ENCODE assay signal across 30 mouse cellular contexts in genomic region chr4:64269117-64269516, GRCm38 (mm10).
DNase-seq lines count a peak whose midpoint lies in the region; ATAC-seq lines count a peak whose summit lies in the region.
"Had no signal": no experiment of that assay in that cellular context is flagged by ENCODE, and none has a peak within 500 bp of the region (broad histone marks: within the 10 kb centered on the region; RNA-seq: fewer than 3 reads in every experiment).

No protein-coding gene starts in this region.

- intact Hi-C loops in left cerebral cortex, postnatal 25 days (cut with DNase I), result no loop called here

- H3K4me3 ChIP-seq in embryonic facial prominence, embryonic 13.5 days, result no peak overlapping the region
- H3K4me3 ChIP-seq in embryonic facial prominence, embryonic 10.5 days, result no peak overlapping the region
- H3K4me3 ChIP-seq in kidney, embryonic 16.5 days (ENCODE audit: low read length), result no peak overlapping the region
- H3K4me3 ChIP-seq in embryonic facial prominence, embryonic 14.5 days (ENCODE audit: low read depth, low read length), result no peak overlapping the region
- no peak overlapping the region for H3K4me3 ChIP-seq in limb, embryonic 15.5 days
- H3K4me3 ChIP-seq in forebrain, embryonic 15.5 days, result no peak overlapping the region
- H3K4me3 ChIP-seq: embryonic facial prominence, embryonic 15.5 days; forebrain, embryonic 10.5 days; gastrocnemius, adult 2 months; heart, embryonic 15.5 days; hindbrain, embryonic 15.5 days; liver, embryonic 13.5 days; megakaryocyte, embryonic 14.5 days; midbrain, embryonic 12.5 days; neural tube, embryonic 13.5 days had no signal

- 83% methylated on average over 2 of the region's 2 CpGs for WGBS in embryonic facial prominence, embryonic 13.5 days
- WGBS in embryonic facial prominence, embryonic 10.5 days, result 84% methylated on average over 2 of the region's 2 CpGs
- WGBS in kidney, embryonic 16.5 days, result 70% methylated on average over 2 of the region's 2 CpGs
- 60% methylated on average over 2 of the region's 2 CpGs for WGBS in embryonic facial prominence, embryonic 14.5 days
- 58% methylated on average over 2 of the region's 2 CpGs for WGBS in limb, embryonic 15.5 days
- 90% methylated on average over 2 of the region's 2 CpGs for WGBS in forebrain, embryonic 15.5 days

- DNase-seq in embryonic facial prominence, embryonic 10.5 days (ENCODE audit: low spot score), result no peak
- DNase-seq in kidney, postnatal 36 days, result no peak
- peak; percentile 31 for DNase-seq in embryonic facial prominence, embryonic 14.5 days (ENCODE audit: low spot score)
- no peak for DNase-seq in left cerebral cortex, postnatal 25 days (ENCODE audit: low spot score in 2 of 2)
- DNase-seq: adrenal gland, postnatal 25 days; cerebellum, adult 11-12 months; cerebellum, adult 9-11 months; gastrocnemius, adult 2 months; heart, postnatal 4 days; kidney, adult 11 months; kidney, postnatal 25 days; liver, embryonic 13.5 days; lung, adult 18-20 months; lung, postnatal 4 days; thymus, postnatal 14 days had no signal

- H3K27ac ChIP-seq in embryonic facial prominence, embryonic 13.5 days, result 0 out of 2 replicates have a peak overlapping the region, but pooled peaks have one; percentile 1
- no peak overlapping the region for H3K27ac ChIP-seq in embryonic facial prominence, embryonic 10.5 days (replicated peaks)
- H3K27ac ChIP-seq in kidney, embryonic 16.5 days (ENCODE audit: low read length), result peak overlapping the region; percentile 54
- H3K27ac ChIP-seq in embryonic facial prominence, embryonic 14.5 days (replicated peaks; ENCODE audit: low read depth, low read length), result peak overlapping the region; percentile 80
- H3K27ac ChIP-seq in limb, embryonic 15.5 days, result peak overlapping the region; percentile 86
- no peak overlapping the region for H3K27ac ChIP-seq in forebrain, embryonic 15.5 days (replicated peaks)
- H3K27ac ChIP-seq: forebrain, embryonic 10.5 days; gastrocnemius, adult 2 months; heart, embryonic 15.5 days; hindbrain, embryonic 15.5 days; liver, embryonic 13.5 days; midbrain, embryonic 12.5 days; neural tube, embryonic 13.5 days had no signal

- no peak overlapping the region for H3K9ac ChIP-seq in embryonic facial prominence, embryonic 13.5 days
- H3K9ac ChIP-seq in kidney, embryonic 16.5 days (replicated peaks; ENCODE audit: low read length), result no peak overlapping the region
- H3K9ac ChIP-seq in embryonic facial prominence, embryonic 14.5 days (ENCODE audit: low read depth, low read length), result no peak overlapping the region
- no peak overlapping the region for H3K9ac ChIP-seq in limb, embryonic 15.5 days
- no peak overlapping the region for H3K9ac ChIP-seq in forebrain, embryonic 15.5 days (replicated peaks)
- H3K9ac ChIP-seq: embryonic facial prominence, embryonic 15.5 days; heart, embryonic 15.5 days; hindbrain, embryonic 15.5 days; liver, embryonic 13.5 days; midbrain, embryonic 12.5 days; neural tube, embryonic 13.5 days had no signal

- H3K27me3 ChIP-seq in embryonic facial prominence, embryonic 13.5 days, result no peaks in the 10 kb centered on the region
- no peaks in the 10 kb centered on the region for H3K27me3 ChIP-seq in embryonic facial prominence, embryonic 10.5 days (replicated peaks; ENCODE audit: low read depth, poor library complexity, severe bottlenecking)
- no peaks in the 10 kb centered on the region for H3K27me3 ChIP-seq in kidney, embryonic 16.5 days (ENCODE audit: insufficient read depth, low read length)
- no peaks in the 10 kb centered on the region for H3K27me3 ChIP-seq in embryonic facial prominence, embryonic 14.5 days (replicated peaks; ENCODE audit: control insufficient read depth, insufficient read depth, low read length)
- H3K27me3 ChIP-seq in limb, embryonic 15.5 days, result no peaks in the 10 kb centered on the region
- H3K27me3 ChIP-seq in forebrain, embryonic 15.5 days, result no peaks in the 10 kb centered on the region
- H3K27me3 ChIP-seq: CH12.LX; embryonic facial prominence, embryonic 15.5 days; heart, embryonic 15.5 days; hindbrain, embryonic 15.5 days; liver, embryonic 13.5 days; megakaryocyte, embryonic 14.5 days; midbrain, embryonic 12.5 days; neural tube, embryonic 13.5 days had no signal

- no peaks in the 10 kb centered on the region for H3K9me3 ChIP-seq in embryonic facial prominence, embryonic 13.5 days
- H3K9me3 ChIP-seq in embryonic facial prominence, embryonic 10.5 days, result no peaks in the 10 kb centered on the region
- no peaks in the 10 kb centered on the region for H3K9me3 ChIP-seq in kidney, embryonic 16.5 days (ENCODE audit: low read length)
- no peaks in the 10 kb centered on the region for H3K9me3 ChIP-seq in embryonic facial prominence, embryonic 14.5 days (ENCODE audit: control insufficient read depth, low read length)
- H3K9me3 ChIP-seq in limb, embryonic 15.5 days, result no peaks in the 10 kb centered on the region
- H3K9me3 ChIP-seq in forebrain, embryonic 15.5 days, result no peaks in the 10 kb centered on the region
- H3K9me3 ChIP-seq: embryonic facial prominence, embryonic 15.5 days; forebrain, embryonic 10.5 days; heart, embryonic 15.5 days; hindbrain, embryonic 15.5 days; liver, embryonic 13.5 days; midbrain, embryonic 12.5 days; neural tube, embryonic 13.5 days had no signal

- peaks cover 3% of the 10 kb centered on the region; the same call in 1 of the 2 replicates for H3K4me1 ChIP-seq in embryonic facial prominence, embryonic 13.5 days
- peaks cover 3% of the 10 kb centered on the region; the same call in 1 of the 2 replicates for H3K4me1 ChIP-seq in embryonic facial prominence, embryonic 10.5 days
- peaks cover 10% of the 10 kb centered on the region for H3K4me1 ChIP-seq in kidney, embryonic 16.5 days (ENCODE audit: insufficient read depth, low read length)
- H3K4me1 ChIP-seq in embryonic facial prominence, embryonic 14.5 days (ENCODE audit: control insufficient read depth, insufficient read depth, low read length), result peaks cover 11% of the 10 kb centered on the region; the same call in 1 of the 2 replicates
- peaks cover 14% of the 10 kb centered on the region for H3K4me1 ChIP-seq in limb, embryonic 15.5 days
- no peaks in the 10 kb centered on the region for H3K4me1 ChIP-seq in forebrain, embryonic 15.5 days
- H3K4me1 ChIP-seq: forebrain, embryonic 10.5 days; heart, embryonic 15.5 days; hindbrain, embryonic 15.5 days; liver, embryonic 13.5 days; megakaryocyte, embryonic 14.5 days; midbrain, embryonic 12.5 days; neural tube, embryonic 13.5 days had no signal

- no peak overlapping the region for H3K4me2 ChIP-seq in embryonic facial prominence, embryonic 13.5 days
- H3K4me2 ChIP-seq in kidney, embryonic 16.5 days (replicated peaks; ENCODE audit: low read depth, low read length), result no peak overlapping the region
- H3K4me2 ChIP-seq in embryonic facial prominence, embryonic 14.5 days (ENCODE audit: low read depth, low read length), result no peak overlapping the region
- H3K4me2 ChIP-seq in limb, embryonic 15.5 days, result no peak overlapping the region
- no peak overlapping the region for H3K4me2 ChIP-seq in forebrain, embryonic 15.5 days (replicated peaks)
- H3K4me2 ChIP-seq: embryonic facial prominence, embryonic 15.5 days; heart, embryonic 15.5 days; hindbrain, embryonic 15.5 days; liver, embryonic 13.5 days; midbrain, embryonic 12.5 days; neural tube, embryonic 13.5 days had no signal

- ATAC-seq in embryonic facial prominence, embryonic 13.5 days (ENCODE audit: insufficient number of reproducible peaks, insufficient read depth, low FRiP score, low TSS enrichment, low read depth), result no peak
- ATAC-seq in kidney, embryonic 16.5 days (ENCODE audit: low FRiP score, low TSS enrichment), result 0 out of 2 replicates have a peak, but pooled peaks have one; percentile 59
- peak; percentile 70; the same call in 1 of the 2 replicates for ATAC-seq in embryonic facial prominence, embryonic 14.5 days (ENCODE audit: low read depth)
- ATAC-seq in limb, embryonic 15.5 days (ENCODE audit: insufficient number of reproducible peaks, low FRiP score, low TSS enrichment, low read depth), result no peak
- no peak for ATAC-seq in forebrain, embryonic 15.5 days (replicated peaks)
- ATAC-seq: forebrain, embryonic 16.5 days; inflammation-experienced regulatory T-cells, adult 6 months; lung, postnatal 0 days had no signal

- H3K36me3 ChIP-seq in embryonic facial prominence, embryonic 13.5 days, result no peaks in the 10 kb centered on the region
- H3K36me3 ChIP-seq in embryonic facial prominence, embryonic 10.5 days (replicated peaks), result no peaks in the 10 kb centered on the region
- no peaks in the 10 kb centered on the region for H3K36me3 ChIP-seq in kidney, embryonic 16.5 days (ENCODE audit: insufficient read depth, low read length)
- no peaks in the 10 kb centered on the region for H3K36me3 ChIP-seq in embryonic facial prominence, embryonic 14.5 days (ENCODE audit: control insufficient read depth, insufficient read depth, low read length)
- no peaks in the 10 kb centered on the region for H3K36me3 ChIP-seq in limb, embryonic 15.5 days
- no peaks in the 10 kb centered on the region for H3K36me3 ChIP-seq in forebrain, embryonic 15.5 days
- H3K36me3 ChIP-seq: embryonic facial prominence, embryonic 15.5 days; forebrain, embryonic 10.5 days; heart, embryonic 15.5 days; hindbrain, embryonic 15.5 days; liver, embryonic 13.5 days; midbrain, embryonic 12.5 days; neural tube, embryonic 13.5 days had no signal

Comparison
In these comparisons a context has a peak if more than half of its experiments do, and no peak if none do; other contexts are left out.
1. ATAC-seq: peak in kidney, embryonic 16.5 days (single experiment) and embryonic facial prominence, embryonic 14.5 days (single experiment); none in embryonic facial prominence, embryonic 13.5 days (single experiment), limb, embryonic 15.5 days (single experiment) and forebrain, embryonic 15.5 days (single experiment).
2. H3K27ac ChIP-seq: peak in embryonic facial prominence, embryonic 13.5 days (single experiment), kidney, embryonic 16.5 days (single experiment), embryonic facial prominence, embryonic 14.5 days (single experiment) and limb, embryonic 15.5 days (single experiment); none in embryonic facial prominence, embryonic 10.5 days (single experiment) and forebrain, embryonic 15.5 days (single experiment).